Mouse (Mus musculus) G1E (cell line): ENCODE results near the gene Klf11.

Source experiments
- CTCF ChIP-seq: IDR thresholded peaks from 2 replicates; pipeline ENCODE4 v1.5.1; 2012; ENCODE audit warnings: low read depth, low read length, inconsistent platforms, mixed read lengths
- GATA1 ChIP-seq: IDR thresholded peaks from 2 replicates; pipeline ENCODE4 v1.6.1; 2012; ENCODE audit warnings: borderline replicate concordance, low read length, inconsistent platforms, mixed read lengths
- GATA2 ChIP-seq: IDR thresholded peaks from 2 replicates; pipeline ENCODE4 v1.6.1; 2012; ENCODE audit warnings: low read depth, low read length, inconsistent platforms, borderline replicate concordance
- POLR2AphosphoS5 ChIP-seq: IDR thresholded peaks from 2 replicates; pipeline ENCODE4 v1.6.1; 2012; ENCODE audit warnings: low read depth, low read length, inconsistent platforms; ENCODE audit not compliant: insufficient replicate concordance
- TAL1 ChIP-seq: conservative IDR thresholded peaks from 2 replicates; pipeline ENCODE4 v1.6.1; 2012; ENCODE audit warnings: low read depth, low read length, inconsistent platforms, mixed read lengths

- no peak for TF ChIP-seq CTCF
- TF ChIP-seq GATA2: no peak
- TF ChIP-seq POLR2AphosphoS5: no peak
- no peak for TF ChIP-seq GATA1
- TF ChIP-seq TAL1: no peak
Observed at GRCm38 (mm10) chr12:24626401-24626800, 24.7 kb upstream of the Klf11 start.
